Mouse (Mus musculus) intestine, embryonic 16.5 days (tissue): ENCODE measurements around the gene Mrpl23. TPM values are rescaled to one million over a fixed set of nuclear protein-coding genes. Genes with fewer than 3 reads are reported as not detected.

Source experiments
- ATAC-seq: fragments of 200-750 bp; cut with Nextera tagmentation; 2 replicates; pipeline ENCODE4 v1.8.0; 2017; ENCODE audit warnings: moderate TSS enrichment, moderate library complexity
- H3K27ac ChIP-seq: fragments of 300-500 bp; sonication (generic); 2 replicates; pipeline ENCODE4 v1.5.1; 2014; ENCODE audit warnings: mild to moderate bottlenecking, low read length
- H3K27me3 ChIP-seq: fragments of 300-500 bp; sonication (generic); replicated peaks from 2 replicates; pipeline ENCODE4 v1.6.1; 2014; ENCODE audit warnings: low read length, control low read depth, mixed read lengths; ENCODE audit not compliant: control insufficient read depth, insufficient read depth
- H3K36me3 ChIP-seq: fragments of 300-500 bp; sonication (generic); 2 replicates; pipeline ENCODE4 v1.6.1; 2014; ENCODE audit warnings: low read length, control low read depth; ENCODE audit not compliant: control insufficient read depth, insufficient read depth
- H3K4me1 ChIP-seq: fragments of 300-500 bp; sonication (generic); 2 replicates; pipeline ENCODE4 v1.6.1; 2014; ENCODE audit warnings: low read length, control low read depth, mixed read lengths; ENCODE audit not compliant: control insufficient read depth, insufficient read depth
- H3K4me2 ChIP-seq: fragments of 300-500 bp; sonication (generic); 2 replicates; pipeline ENCODE4 v1.6.1; 2014; ENCODE audit warnings: low read depth, low read length, control low read depth
- H3K4me3 ChIP-seq: fragments of 300-500 bp; sonication (generic); 2 replicates; pipeline ENCODE4 v1.5.1; 2014; ENCODE audit warnings: mild to moderate bottlenecking, low read length
- H3K9ac ChIP-seq: fragments of 300-500 bp; sonication (generic); 2 replicates; pipeline ENCODE4 v1.6.1; 2014; ENCODE audit warnings: low read depth, low read length
- H3K9me3 ChIP-seq: fragments of 300-500 bp; sonication (generic); 2 replicates; pipeline ENCODE4 v1.6.1; 2016; ENCODE audit warnings: low read length, control low read depth; ENCODE audit not compliant: control insufficient read depth
- WGBS: fragments of 180-500 bp; shearing (Covaris S2); extraction: QIAGEN DNeasy Blood & Tissue Kit; methylation state at CpG from one replicate; pipeline ENCODE4 v1.1.7; 2014; 5-methylcytosine and 5-hydroxymethylcytosine counted together
- polyA plus RNA-seq: library from polyadenylated mRNA; unstranded; fragments of >200 nt; fragmentation: Nextera tagmentation; extraction: Ambion mirVana; gene quantifications from 2 replicates; pipeline ENCODE4 v1.2.1, GENCODE M21; 2015

Gene Mrpl23
- polyA plus RNA-seq, 1 experiment from 2014 or later, result 50.3 TPM

- WGBS, result 25% methylated on average over 12 of the region's 12 CpGs
- H3K36me3 ChIP-seq, result no peaks in the 10 kb centered on the region
- no peak overlapping the region for H3K4me3 ChIP-seq
- no peak for ATAC-seq
- H3K9me3 ChIP-seq, result no peaks in the 10 kb centered on the region
- H3K4me1 ChIP-seq, result peaks cover 24% of the 10 kb centered on the region
- no peak overlapping the region for H3K4me2 ChIP-seq
- H3K9ac ChIP-seq, result 0 out of 2 replicates have a peak overlapping the region, but pooled peaks have one; percentile 17
- H3K27ac ChIP-seq, result peak overlapping the region; percentile 72
- no peaks in the 10 kb centered on the region for H3K27me3 ChIP-seq
These were observed 22.3 kb upstream of the Mrpl23 start for GRCm38 (mm10) chr7:142510021-142510777.

- H3K4me2 ChIP-seq, result no peak overlapping the region
- 84% methylated on average over 4 of the region's 4 CpGs for WGBS
- no peak overlapping the region for H3K27ac ChIP-seq
- H3K27me3 ChIP-seq, result no peaks in the 10 kb centered on the region
- H3K36me3 ChIP-seq, result no peaks in the 10 kb centered on the region
- peaks cover 26% of the 10 kb centered on the region for H3K4me1 ChIP-seq
- H3K9me3 ChIP-seq, result no peaks in the 10 kb centered on the region
- H3K4me3 ChIP-seq, result no peak overlapping the region
- no peak overlapping the region for H3K9ac ChIP-seq
- ATAC-seq, result no peak
These were observed 18.4 kb upstream of the Mrpl23 start for GRCm38 (mm10) chr7:142514048-142514447.

- no peaks in the 10 kb centered on the region for H3K27me3 ChIP-seq
- no peaks in the 10 kb centered on the region for H3K9me3 ChIP-seq
- H3K4me1 ChIP-seq, result peaks cover 26% of the 10 kb centered on the region
- peak; percentile 79 for ATAC-seq
- no peaks in the 10 kb centered on the region for H3K36me3 ChIP-seq
- H3K9ac ChIP-seq, result peak overlapping the region; percentile 46
- peak overlapping the region; percentile 89 for H3K27ac ChIP-seq
- H3K4me3 ChIP-seq, result no peak overlapping the region
- 0 out of 2 replicates have a peak overlapping the region, but pooled peaks have one; percentile 11 for H3K4me2 ChIP-seq
- WGBS, result 32% methylated on average over 21 of the region's 21 CpGs
These were observed 16.1 kb upstream of the Mrpl23 start for GRCm38 (mm10) chr7:142516221-142516978.

GRCm38 (mm10) chr7:142517531-142517930 lies 15.0 kb upstream of the Mrpl23 start:
- no peak overlapping the region for H3K4me3 ChIP-seq
- ATAC-seq, result no peak
- no peak overlapping the region for H3K27ac ChIP-seq
- H3K9me3 ChIP-seq, result no peaks in the 10 kb centered on the region
- no peaks in the 10 kb centered on the region for H3K27me3 ChIP-seq
- WGBS, result 37% methylated on average over 3 of the region's 3 CpGs
- no peak overlapping the region for H3K9ac ChIP-seq
- no peak overlapping the region for H3K4me2 ChIP-seq
- H3K36me3 ChIP-seq, result no peaks in the 10 kb centered on the region
- peaks cover 30% of the 10 kb centered on the region for H3K4me1 ChIP-seq

- peaks cover 50% of the 10 kb centered on the region for H3K4me1 ChIP-seq
- no peaks in the 10 kb centered on the region for H3K27me3 ChIP-seq
- no peak overlapping the region for H3K4me2 ChIP-seq
- ATAC-seq, result no peak
- WGBS, result 69% methylated on average over 4 of the region's 4 CpGs
- no peak overlapping the region for H3K4me3 ChIP-seq
- no peaks in the 10 kb centered on the region for H3K36me3 ChIP-seq
- no peaks in the 10 kb centered on the region for H3K9me3 ChIP-seq
- no peak overlapping the region for H3K27ac ChIP-seq
- H3K9ac ChIP-seq, result no peak overlapping the region
These were observed 12.2 kb upstream of the Mrpl23 start for GRCm38 (mm10) chr7:142520331-142520730.

GRCm38 (mm10) chr7:142522352-142522751 lies 10.1 kb upstream of the Mrpl23 start:
- no peaks in the 10 kb centered on the region for H3K9me3 ChIP-seq
- no peaks in the 10 kb centered on the region for H3K36me3 ChIP-seq
- H3K27me3 ChIP-seq, result no peaks in the 10 kb centered on the region
- no peak overlapping the region for H3K4me2 ChIP-seq
- no peak overlapping the region for H3K4me3 ChIP-seq
- peak overlapping the region; percentile 83 for H3K27ac ChIP-seq
- WGBS, result 23% methylated on average over 4 of the region's 4 CpGs
- H3K4me1 ChIP-seq, result peaks cover 53% of the 10 kb centered on the region
- peak overlapping the region; percentile 35; the same call in 1 of the 2 replicates for H3K9ac ChIP-seq
- ATAC-seq, result peak; percentile 41

- H3K4me2 ChIP-seq, result no peak overlapping the region
- WGBS, result 29% methylated on average over 17 of the region's 17 CpGs
- 0 out of 2 replicates have a peak overlapping the region, but pooled peaks have one; percentile 38 for H3K9ac ChIP-seq
These were observed 9.1 kb upstream of the Mrpl23 start for GRCm38 (mm10) chr7:142523200-142523990.

GRCm38 (mm10) chr7:142525342-142526178 lies 6.9 kb upstream of the Mrpl23 start:
- peak overlapping the region; percentile 51 for H3K9ac ChIP-seq
- H3K4me1 ChIP-seq, result peaks cover 63% of the 10 kb centered on the region
- H3K36me3 ChIP-seq, result no peaks in the 10 kb centered on the region
- no peaks in the 10 kb centered on the region for H3K27me3 ChIP-seq
- no peak overlapping the region for H3K4me3 ChIP-seq
- 0 out of 2 replicates have a peak overlapping the region, but pooled peaks have one; percentile 16 for H3K4me2 ChIP-seq
- no peaks in the 10 kb centered on the region for H3K9me3 ChIP-seq
- peak; percentile 41 for ATAC-seq
- H3K27ac ChIP-seq, result peak overlapping the region; percentile 86
- 31% methylated on average over 13 of the region's 13 CpGs for WGBS

More at GRCm38 (mm10) chr7:142523200-142523990, 9.1 kb upstream of the Mrpl23 start:
- Histone ChIP-seq H3K27me3 (no peaks in the 10 kb centered on the region), H3K4me3 (no peak overlapping the region), H3K36me3 (no peaks in the 10 kb centered on the region), H3K9me3 (no peaks in the 10 kb centered on the region), H3K4me1 (peaks cover 58% of the 10 kb centered on the region), H3K27ac (peak overlapping the region; percentile 83)
- ATAC-seq, result no peak
